Mouse (Mus musculus) midbrain, embryonic 15.5 days (tissue): ENCODE results near the gene Bglap2. TPM values are rescaled to one million over a fixed set of nuclear protein-coding genes. Genes with fewer than 3 reads are reported as not detected.
A peak's percentile ranks its signal among the peaks of the same experiment; 100 is the strongest.
"Not testable (repeated sequence)": the region's sequence is repeated elsewhere in the genome, so short reads cannot be mapped to it uniquely, and the experiment has no call there.

Experiments
- ATAC-seq: fragments of 200-750 bp; cut with Nextera tagmentation; replicated peaks from 2 replicates; pipeline ENCODE4 v1.8.0; 2017; ENCODE audit warnings: moderate TSS enrichment
- H3K27ac ChIP-seq: fragments of 300-500 bp; sonication (generic); 2 replicates; pipeline ENCODE4 v1.5.1; 2015; ENCODE audit warnings: mild to moderate bottlenecking, inconsistent platforms
- H3K27me3 ChIP-seq: fragments of 300-500 bp; sonication (generic); replicated peaks from 2 replicates; pipeline ENCODE4 v1.6.1; 2015; ENCODE audit warnings: inconsistent platforms
- H3K36me3 ChIP-seq: fragments of 300-500 bp; sonication (generic); replicated peaks from 2 replicates; pipeline ENCODE4 v1.6.1; 2015; ENCODE audit warnings: inconsistent platforms
- H3K4me1 ChIP-seq: fragments of 300-500 bp; sonication (generic); 2 replicates; pipeline ENCODE4 v1.6.1; 2015; ENCODE audit warnings: inconsistent platforms
- H3K4me2 ChIP-seq: fragments of 300-500 bp; sonication (generic); 2 replicates; pipeline ENCODE4 v1.6.1; 2015; ENCODE audit warnings: inconsistent platforms, mild to moderate bottlenecking, moderate library complexity
- H3K4me3 ChIP-seq: fragments of 300-500 bp; sonication (generic); 2 replicates; pipeline ENCODE4 v1.5.1; 2015; ENCODE audit warnings: mild to moderate bottlenecking, inconsistent platforms
- H3K9ac ChIP-seq: fragments of 300-500 bp; sonication (generic); 2 replicates; pipeline ENCODE4 v1.6.1; 2015; ENCODE audit warnings: mild to moderate bottlenecking, inconsistent platforms
- H3K9me3 ChIP-seq: fragments of 300-500 bp; sonication (generic); 2 replicates; pipeline ENCODE4 v1.6.1; 2016; ENCODE audit warnings: inconsistent platforms
- WGBS: fragments of 180-500 bp; shearing (Covaris S2); methylation state at CpG from one replicate; pipeline ENCODE4 v1.1.7; 2015; ENCODE audit warnings: mixed read lengths; 5-methylcytosine and 5-hydroxymethylcytosine counted together
- polyA plus RNA-seq: library from polyadenylated mRNA; unstranded; fragments of >200 nt; fragmentation: Nextera tagmentation; extraction: Ambion mirVana; gene quantifications from 2 replicates; pipeline ENCODE4 v1.2.1, GENCODE M21; 2015

The Bglap2 gene
- polyA plus RNA-seq = not detected in 2 replicates

DNA sequence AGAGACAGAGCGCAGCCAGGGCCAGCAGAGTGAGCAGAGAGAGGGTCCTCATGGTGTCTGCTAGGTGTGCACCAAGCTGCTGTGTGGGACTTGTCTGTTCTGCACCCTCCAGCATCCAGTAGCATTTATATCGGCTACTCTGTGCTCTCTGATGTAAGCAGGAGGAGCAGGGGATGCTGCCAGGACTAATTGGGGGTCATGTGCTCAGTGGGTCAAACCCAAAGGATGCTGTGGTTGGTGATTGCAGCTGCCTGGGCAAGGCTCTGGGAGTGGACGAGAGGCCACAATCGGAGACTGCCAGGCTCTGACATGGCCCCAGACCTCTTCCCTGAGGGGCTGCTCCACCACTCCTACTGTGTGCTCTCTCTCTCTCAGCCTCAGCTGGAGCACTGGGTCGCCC is at the start of gene Bglap2:
TSS of gene Bglap2 (minus strand) at position 101 of the 400 bp plus-strand sequence.
- WGBS = 89% methylated on average over 5 of the region's 5 CpGs
- not testable (repeated sequence) for H3K9ac ChIP-seq, H3K36me3 ChIP-seq, H3K27ac ChIP-seq, H3K4me3 ChIP-seq, H3K9me3 ChIP-seq, ATAC-seq, H3K4me1 ChIP-seq, H3K4me2 ChIP-seq, H3K27me3 ChIP-seq

DNA sequence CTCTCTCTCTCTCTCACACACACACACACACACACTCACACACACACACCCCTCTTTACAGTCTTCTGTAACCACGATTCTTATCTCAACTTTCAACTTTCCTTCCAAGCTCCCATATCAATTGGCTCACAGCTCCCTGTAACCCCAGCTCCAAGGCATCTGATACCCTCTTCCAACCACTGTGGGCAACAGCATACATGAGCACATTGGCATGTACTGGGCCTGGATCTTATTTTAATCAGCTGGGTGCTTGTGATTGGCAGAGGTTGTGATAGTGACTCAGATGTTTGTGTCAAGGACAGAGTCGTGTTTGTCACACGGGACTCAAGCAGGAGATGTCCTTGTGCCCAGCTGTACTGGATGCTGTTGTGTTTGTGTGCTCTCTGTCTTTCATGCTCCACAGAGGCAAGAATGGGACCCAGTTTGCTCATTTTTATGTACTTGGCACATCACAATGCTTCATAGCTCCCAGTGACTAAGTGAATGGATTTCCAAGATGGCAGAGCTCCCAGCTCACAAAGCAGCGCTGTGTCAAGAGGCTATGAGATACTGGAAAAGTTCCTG is 48.9 kb upstream of the Bglap2 start:
- Histone ChIP-seq H3K4me2 (no peak overlapping the region), H3K9me3 (no peaks in the 10 kb centered on the region), H3K4me1 (peaks cover 21% of the 10 kb centered on the region), H3K9ac (no peak overlapping the region), H3K27ac (no peak overlapping the region), H3K4me3 (no peak overlapping the region), H3K27me3 (no peaks in the 10 kb centered on the region; the same call in 1 of the 2 replicates), H3K36me3 (no peaks in the 10 kb centered on the region)
- WGBS = 88% methylated on average over 4 of the region's 4 CpGs
- no peak for ATAC-seq

DNA sequence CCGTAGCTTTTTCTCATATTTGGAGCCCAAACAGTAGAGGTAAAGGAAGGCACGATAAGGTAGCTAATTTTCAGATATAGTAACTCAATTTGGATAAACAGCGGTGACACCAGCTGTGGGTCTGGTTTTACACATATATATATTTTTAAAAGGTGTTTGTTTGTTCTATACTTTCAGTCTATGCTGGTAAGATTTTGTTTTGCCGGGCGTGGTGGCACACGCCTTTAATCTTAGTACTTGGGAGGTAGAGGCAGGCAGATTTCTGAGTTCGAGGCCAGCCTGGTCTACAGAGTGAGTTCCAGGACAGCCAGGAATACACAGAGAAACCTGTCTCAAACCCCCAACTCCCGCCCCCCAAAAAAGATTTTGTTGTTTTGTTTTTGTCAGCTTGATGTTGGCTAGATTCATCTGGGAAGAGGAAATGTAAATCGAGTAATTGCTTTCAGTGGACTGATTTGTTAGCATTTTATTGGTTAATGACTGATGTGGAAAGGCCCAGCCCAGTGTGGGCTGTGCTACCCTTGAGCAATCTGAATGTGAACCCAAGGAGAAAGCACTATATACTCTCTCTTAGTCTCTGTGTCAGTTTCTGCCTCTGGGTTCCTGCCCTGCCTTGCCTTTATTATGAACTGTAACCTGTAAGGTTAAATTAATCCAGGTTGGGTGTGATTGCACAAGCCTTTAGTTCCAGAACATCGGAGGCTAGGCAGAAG is 47.4 kb upstream of the Bglap2 start:
- WGBS = 89% methylated on average over 10 of the region's 10 CpGs
- Histone ChIP-seq H3K4me3 (no peak overlapping the region), H3K9ac (no peak overlapping the region), H3K27me3 (no peaks in the 10 kb centered on the region; the same call in 1 of the 2 replicates), H3K9me3 (no peaks in the 10 kb centered on the region), H3K4me2 (peak overlapping the region; percentile 80), H3K27ac (0 out of 2 replicates have a peak overlapping the region, but pooled peaks have one; percentile 48), H3K36me3 (no peaks in the 10 kb centered on the region; the same call in 1 of the 2 replicates), H3K4me1 (peaks cover 29% of the 10 kb centered on the region)
- no peak for ATAC-seq

DNA sequence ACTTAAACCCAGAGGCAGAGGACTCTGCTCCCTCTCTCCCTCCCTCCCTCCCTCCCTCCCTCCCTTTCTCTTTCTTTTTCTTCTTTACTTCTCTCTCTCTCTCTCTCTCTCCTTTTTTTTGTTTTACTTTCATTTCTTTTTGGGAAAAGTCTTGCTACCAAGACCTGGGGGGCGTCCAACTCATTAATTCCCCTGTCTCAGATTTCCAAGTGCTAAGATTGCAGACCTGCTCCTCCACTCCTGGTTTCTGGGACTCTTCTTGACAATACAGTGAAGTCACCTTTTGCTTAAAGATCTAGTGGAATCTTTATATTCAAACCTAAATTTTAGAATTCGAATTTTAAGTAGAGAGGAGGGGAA is 46.8 kb upstream of the Bglap2 start:
- H3K4me1 ChIP-seq = peaks cover 29% of the 10 kb centered on the region
- no peaks in the 10 kb centered on the region for H3K9me3 ChIP-seq
- H3K27ac ChIP-seq = 0 out of 2 replicates have a peak overlapping the region, but pooled peaks have one; percentile 48
- ATAC-seq = 0 out of 2 replicates have a peak, but pooled peaks have one; percentile 12
- peaks cover 6% of the 10 kb centered on the region for H3K36me3 ChIP-seq
- H3K4me2 ChIP-seq = peak overlapping the region; percentile 80
- no peak overlapping the region for H3K9ac ChIP-seq
- WGBS = 5% methylated on average over 2 of the region's 2 CpGs
- H3K4me3 ChIP-seq = peak overlapping the region; percentile 83
- no peaks in the 10 kb centered on the region; the same call in 1 of the 2 replicates for H3K27me3 ChIP-seq

DNA sequence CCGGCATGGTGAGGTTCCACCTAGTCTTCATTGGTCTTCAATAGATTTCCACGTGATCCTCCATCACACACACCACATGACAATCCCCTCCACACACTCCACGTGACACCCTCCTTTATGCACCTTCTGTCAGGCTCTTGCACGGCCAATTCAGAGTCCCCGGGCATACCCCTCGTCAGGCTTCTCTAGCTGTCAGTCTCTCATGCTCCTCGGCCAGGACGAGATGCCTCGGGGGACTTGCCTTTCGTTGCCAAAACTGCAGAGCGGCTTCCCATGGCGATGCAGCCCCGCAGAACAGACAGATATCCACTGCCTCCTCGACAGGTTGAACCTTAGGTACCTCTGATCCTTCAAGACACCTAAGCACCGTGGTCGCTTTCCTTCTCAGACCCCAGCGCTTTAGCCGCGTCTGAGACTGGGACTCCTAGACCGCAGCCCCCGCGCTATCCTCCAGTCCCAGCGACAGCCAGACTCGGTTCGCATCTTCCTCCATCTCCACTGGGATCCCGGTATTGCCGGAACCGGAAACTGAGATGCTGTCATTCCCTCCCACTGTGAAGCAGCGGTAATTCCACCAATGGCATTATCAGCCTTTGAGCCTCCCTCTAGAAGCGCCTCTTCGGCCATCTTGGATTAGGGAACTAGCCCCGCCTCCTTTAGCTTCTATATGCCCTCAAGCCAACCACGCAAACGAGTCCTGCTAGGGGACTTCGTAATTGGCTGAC is 46.3 kb upstream of the Bglap2 start, which contains the start of gene Slc25a44:
TSS of gene Slc25a44 (minus strand) at position 535 of the 725 bp plus-strand sequence.
- Histone ChIP-seq H3K36me3 (peaks cover 11% of the 10 kb centered on the region), H3K4me2 (peak within 1 kb of the TSS; percentile 80), H3K27me3 (no peaks in the 10 kb centered on the region), H3K4me1 (peaks cover 34% of the 10 kb centered on the region), H3K4me3 (peak within 1 kb of the TSS; percentile 83), H3K9me3 (no peaks in the 10 kb centered on the region), H3K27ac (peak within 1 kb of the TSS; percentile 81), H3K9ac (peak within 1 kb of the TSS; percentile 73)
- under 1% methylated on average over 35 of the region's 35 CpGs for WGBS
- ATAC-seq = peak; percentile 98

DNA sequence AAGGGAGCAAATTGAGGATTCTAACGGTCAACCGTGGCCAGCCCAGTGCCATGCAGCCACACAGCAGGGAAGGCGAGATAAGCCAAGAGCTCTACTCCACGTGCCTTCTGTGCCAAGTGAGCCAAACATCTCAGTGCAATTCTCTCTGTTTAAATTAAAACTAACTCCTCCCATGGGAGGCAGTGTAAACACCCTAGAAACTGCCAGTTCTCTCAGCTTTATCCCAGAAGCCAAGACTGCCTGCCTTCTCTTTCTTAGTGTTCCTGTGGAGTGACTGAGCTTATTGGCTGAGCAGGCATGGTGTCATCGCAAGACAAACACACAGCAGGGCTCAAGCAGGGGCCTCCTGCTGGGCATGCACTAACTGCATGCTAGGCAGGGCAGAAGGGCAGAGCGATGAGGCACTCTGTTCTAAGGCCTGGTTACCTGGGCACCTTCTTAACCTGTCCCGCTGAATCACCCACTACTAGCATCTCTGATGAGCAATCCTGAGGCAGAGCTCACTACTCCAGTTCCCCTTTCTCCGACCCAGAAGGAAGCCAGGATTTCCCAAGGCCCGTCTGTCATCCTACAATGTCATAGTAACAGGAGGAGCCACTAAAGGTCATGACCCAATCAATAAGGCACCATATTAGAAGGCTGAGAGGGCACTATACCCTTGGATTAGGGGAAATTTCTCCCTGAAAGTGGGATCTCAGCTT is 43.7 kb upstream of the Bglap2 start:
- WGBS = 29% methylated on average over 9 of the region's 9 CpGs
- no peak overlapping the region for H3K9ac ChIP-seq
- peaks cover 14% of the 10 kb centered on the region for H3K36me3 ChIP-seq
- ATAC-seq = no peak
- H3K4me2 ChIP-seq = peak overlapping the region; percentile 5; the same call in 1 of the 2 replicates
- no peak overlapping the region for H3K4me3 ChIP-seq
- H3K4me1 ChIP-seq = peaks cover 43% of the 10 kb centered on the region
- H3K27ac ChIP-seq = no peak overlapping the region
- no peaks in the 10 kb centered on the region for H3K27me3 ChIP-seq
- no peaks in the 10 kb centered on the region for H3K9me3 ChIP-seq

DNA sequence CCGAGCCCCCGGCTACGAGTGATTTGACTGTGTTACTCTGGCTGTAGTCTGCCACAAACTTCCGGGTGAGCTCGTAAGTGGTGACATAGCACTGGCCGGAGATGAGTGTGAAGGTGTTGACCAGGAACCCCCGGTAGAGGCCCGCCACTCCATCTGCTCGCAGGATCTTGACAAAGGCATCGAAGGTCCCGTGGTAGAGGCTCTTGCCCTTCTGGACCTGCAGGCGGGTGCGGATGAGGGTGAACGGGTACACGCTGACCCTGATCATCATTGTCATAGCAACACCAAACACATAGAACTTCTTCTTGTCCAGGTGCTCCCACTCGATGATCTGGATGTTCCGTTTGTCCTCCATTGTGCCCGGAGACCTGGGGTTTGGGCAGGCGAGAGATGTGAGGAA is 42.3 kb upstream of the Bglap2 start:
- Histone ChIP-seq H3K9ac (no peak overlapping the region), H3K27me3 (no peaks in the 10 kb centered on the region), H3K4me2 (no peak overlapping the region), H3K9me3 (no peaks in the 10 kb centered on the region), H3K36me3 (peaks cover 18% of the 10 kb centered on the region), H3K4me1 (peaks cover 43% of the 10 kb centered on the region), H3K27ac (no peak overlapping the region), H3K4me3 (no peak overlapping the region)
- no peak for ATAC-seq
- 98% methylated on average over 19 of the region's 19 CpGs for WGBS

DNA sequence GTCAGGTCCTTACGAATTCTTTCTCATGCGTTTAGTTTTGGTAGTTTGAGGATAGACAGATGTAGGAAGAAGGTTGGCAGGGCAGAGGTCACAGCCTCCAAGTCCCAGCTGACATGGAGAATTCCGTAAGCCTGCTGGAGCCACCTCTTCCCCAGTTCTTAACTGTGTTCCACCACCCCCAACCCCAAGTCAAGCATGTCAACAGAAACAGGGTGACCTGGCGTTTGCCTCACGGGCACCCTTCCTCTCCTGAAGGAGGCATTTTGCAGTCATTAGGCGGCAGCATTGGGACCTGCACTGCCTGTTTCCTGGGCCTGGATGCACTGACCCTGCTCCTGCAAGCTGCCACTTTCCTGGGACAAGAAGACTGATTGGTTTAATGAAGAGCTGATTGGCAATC is 39.5 kb upstream of the Bglap2 start:
- Histone ChIP-seq H3K9me3 (no peaks in the 10 kb centered on the region), H3K27me3 (no peaks in the 10 kb centered on the region), H3K4me2 (no peak overlapping the region), H3K27ac (no peak overlapping the region), H3K9ac (no peak overlapping the region), H3K4me1 (peaks cover 28% of the 10 kb centered on the region), H3K36me3 (peaks cover 24% of the 10 kb centered on the region), H3K4me3 (no peak overlapping the region)
- no peak for ATAC-seq
- WGBS = 86% methylated on average over 6 of the region's 6 CpGs

DNA sequence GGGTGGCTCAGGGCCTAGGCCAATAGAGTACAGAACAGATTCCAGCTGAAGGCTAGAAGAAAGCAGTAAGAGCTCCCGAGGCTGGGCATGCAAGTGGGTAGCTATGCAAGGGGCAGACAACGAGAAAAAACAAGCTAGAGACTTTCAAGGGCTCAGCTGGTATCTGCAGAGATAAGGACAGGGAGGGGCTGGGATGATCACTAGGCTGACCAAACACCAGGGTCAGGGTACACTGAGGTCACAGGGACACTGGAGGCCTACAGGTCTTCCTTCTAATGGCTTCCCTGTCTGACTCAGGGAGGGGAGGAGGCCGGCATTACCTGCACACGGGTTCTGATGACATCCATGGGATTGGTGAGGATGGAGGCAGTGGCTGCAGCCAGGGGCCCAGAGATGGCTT is 37.2 kb upstream of the Bglap2 start:
- WGBS = 89% methylated on average over 4 of the region's 4 CpGs
- Histone ChIP-seq H3K4me2 (no peak overlapping the region), H3K4me1 (peaks cover 19% of the 10 kb centered on the region), H3K9me3 (no peaks in the 10 kb centered on the region), H3K4me3 (no peak overlapping the region), H3K27ac (no peak overlapping the region), H3K27me3 (no peaks in the 10 kb centered on the region), H3K9ac (no peak overlapping the region), H3K36me3 (peaks cover 38% of the 10 kb centered on the region)
- ATAC-seq = no peak

DNA sequence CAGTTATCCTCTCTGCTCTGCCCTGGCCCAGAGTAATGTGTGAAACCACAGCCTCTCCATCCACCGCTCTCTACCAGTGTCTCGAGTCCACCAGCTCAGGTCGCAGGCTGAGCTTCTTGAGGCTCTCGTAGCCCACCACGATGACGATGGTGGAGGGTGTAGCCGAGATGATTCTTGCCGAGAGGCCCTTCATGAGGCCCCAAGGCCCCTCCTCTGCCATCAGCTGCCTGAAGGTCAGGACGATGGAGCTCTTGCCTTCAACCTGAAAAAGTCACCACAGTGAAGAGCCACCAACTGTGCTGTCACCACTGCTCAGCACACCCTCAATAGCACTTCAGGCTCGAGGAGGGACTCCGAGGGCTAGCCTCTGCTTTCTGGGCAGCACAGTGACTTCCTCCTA is 34.1 kb upstream of the Bglap2 start:
- Histone ChIP-seq H3K9ac (no peak overlapping the region), H3K27ac (no peak overlapping the region), H3K9me3 (no peaks in the 10 kb centered on the region), H3K27me3 (no peaks in the 10 kb centered on the region), H3K4me3 (no peak overlapping the region), H3K36me3 (peaks cover 26% of the 10 kb centered on the region; the same call in 1 of the 2 replicates), H3K4me1 (peaks cover 17% of the 10 kb centered on the region), H3K4me2 (no peak overlapping the region)
- WGBS = 90% methylated on average over 11 of the region's 11 CpGs
- ATAC-seq = no peak

DNA sequence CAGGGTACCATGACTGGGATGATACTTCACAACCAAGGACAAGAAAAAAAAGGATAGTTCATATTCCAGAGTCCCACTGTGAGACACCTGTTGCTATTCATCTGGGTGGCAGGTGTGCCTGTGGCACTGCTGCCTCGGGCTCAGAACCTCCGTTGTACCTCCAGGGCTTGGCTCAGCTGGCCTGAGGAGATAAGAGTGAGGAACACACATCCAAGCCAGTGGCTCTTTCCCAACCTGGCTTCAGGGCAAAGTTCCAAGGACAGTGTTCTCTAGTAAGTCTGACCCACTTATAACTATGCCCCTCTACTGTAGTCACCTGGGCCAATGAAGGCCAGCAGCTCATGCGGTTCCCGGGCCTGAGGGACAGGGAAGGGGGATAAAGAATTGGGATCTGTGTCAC is 33.2 kb upstream of the Bglap2 start:
- Histone ChIP-seq H3K27ac (no peak overlapping the region), H3K27me3 (no peaks in the 10 kb centered on the region), H3K4me1 (peaks cover 17% of the 10 kb centered on the region), H3K4me2 (no peak overlapping the region), H3K4me3 (no peak overlapping the region), H3K9ac (no peak overlapping the region), H3K9me3 (no peaks in the 10 kb centered on the region), H3K36me3 (peaks cover 26% of the 10 kb centered on the region; the same call in 1 of the 2 replicates)
- 89% methylated on average over 4 of the region's 4 CpGs for WGBS
- no peak for ATAC-seq

DNA sequence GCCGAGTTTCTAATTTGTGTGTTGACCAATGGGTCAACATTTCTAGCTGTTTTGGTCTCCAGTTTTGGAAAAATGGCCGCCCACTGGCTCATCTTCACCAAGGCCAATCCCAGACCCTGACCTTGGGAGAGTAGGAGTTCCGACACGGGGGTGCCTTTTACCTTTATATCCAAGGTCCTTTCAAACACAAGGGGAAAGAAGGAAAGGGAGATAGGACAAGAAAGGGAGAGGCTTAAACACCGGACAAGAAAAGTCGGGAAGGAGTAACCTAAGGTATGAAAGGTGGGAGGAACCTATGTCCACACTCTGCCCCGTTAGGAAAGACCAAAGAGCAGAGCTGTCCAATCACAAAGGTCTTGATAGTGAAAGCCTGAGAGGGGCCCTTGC is 32.1 kb upstream of the Bglap2 start:
- Histone ChIP-seq H3K4me1 (peaks cover 17% of the 10 kb centered on the region), H3K27ac (peak overlapping the region; percentile 85; the same call in 1 of the 2 replicates)
- 30% methylated on average over 7 of the region's 7 CpGs for WGBS

More for the DNA sequence above, 32.1 kb upstream of the Bglap2 start:
- H3K9ac ChIP-seq = peak overlapping the region; percentile 23
- H3K9me3 ChIP-seq = no peaks in the 10 kb centered on the region
- ATAC-seq = no peak
- H3K27me3 ChIP-seq = no peaks in the 10 kb centered on the region
- peak overlapping the region; percentile 56 for H3K4me3 ChIP-seq
- peak overlapping the region; percentile 70 for H3K4me2 ChIP-seq
- H3K36me3 ChIP-seq = peaks cover 21% of the 10 kb centered on the region; the same call in 1 of the 2 replicates
